Mouse (Mus musculus) liver, embryonic 11.5 days (tissue): ENCODE data around the gene Ctxn2. TPM values are rescaled to one million over a fixed set of nuclear protein-coding genes. Genes with fewer than 3 reads are reported as not detected.

Source experiments
- ATAC-seq: fragments of 200-750 bp; cut with Nextera tagmentation; replicated peaks from 2 replicates; pipeline ENCODE4 v1.8.0; 2017; ENCODE audit warnings: moderate number of reproducible peaks, mild to moderate bottlenecking, moderate TSS enrichment, moderate library complexity; ENCODE audit not compliant: low FRiP score
- DNase-seq: peaks from one replicate; pipeline ENCODE4 v3.0.0-alpha.2; 2017; ENCODE audit warnings: low spot score
- H3K27ac ChIP-seq: fragments of 300-500 bp; sonication (generic); 2 replicates; pipeline ENCODE4 v1.5.1; 2014; ENCODE audit warnings: mild to moderate bottlenecking, low read depth, low read length, control low read depth
- H3K27me3 ChIP-seq: fragments of 300-500 bp; sonication (generic); replicated peaks from 2 replicates; pipeline ENCODE4 v1.6.1; 2014; ENCODE audit warnings: low read length, mixed read lengths; ENCODE audit not compliant: control insufficient read depth, insufficient read depth
- H3K36me3 ChIP-seq: fragments of 300-500 bp; sonication (generic); 2 replicates; pipeline ENCODE4 v1.6.1; 2014; ENCODE audit warnings: mild to moderate bottlenecking, low read length, moderate library complexity, mixed read lengths; ENCODE audit not compliant: control insufficient read depth, insufficient read depth
- H3K4me1 ChIP-seq: fragments of 300-500 bp; sonication (generic); replicated peaks from 2 replicates; pipeline ENCODE4 v1.6.1; 2014; ENCODE audit warnings: low read length, mixed read lengths; ENCODE audit not compliant: control insufficient read depth, insufficient read depth
- H3K4me2 ChIP-seq: fragments of 300-500 bp; sonication (generic); 2 replicates; pipeline ENCODE4 v1.6.1; 2014; ENCODE audit warnings: mild to moderate bottlenecking, control low read depth, moderate library complexity
- H3K4me3 ChIP-seq: fragments of 300-500 bp; sonication (generic); 2 replicates; pipeline ENCODE4 v1.5.1; 2014; ENCODE audit warnings: low read depth, low read length, control low read depth
- H3K9ac ChIP-seq: fragments of 300-500 bp; sonication (generic); 2 replicates; pipeline ENCODE4 v1.6.1; 2014; ENCODE audit warnings: low read depth, low read length, control low read depth
- H3K9me3 ChIP-seq: fragments of 300-500 bp; sonication (generic); 2 replicates; pipeline ENCODE4 v1.6.1; 2016; ENCODE audit warnings: low read length, inconsistent platforms, mixed read lengths; ENCODE audit not compliant: control insufficient read depth
- WGBS: fragments of 180-500 bp; shearing (Covaris S2); extraction: QIAGEN DNeasy Blood & Tissue Kit; methylation state at CpG from one replicate; pipeline ENCODE4 v1.1.7; 2014; 5-methylcytosine and 5-hydroxymethylcytosine counted together
- polyA plus RNA-seq: library from polyadenylated mRNA; unstranded; fragments of >200 nt; fragmentation: Nextera tagmentation; extraction: Ambion mirVana; gene quantifications from 2 replicates; pipeline ENCODE4 v1.2.1, GENCODE M21; 2014

Ctxn2 gene
- polyA plus RNA-seq, 1 experiment from 2014 or later = not detected

GRCm38 (mm10) chr2:125162012-125162470 is 25.5 kb downstream of the Ctxn2 start:
- DNase-seq = no peak
- ATAC-seq = no peak
- no peaks in the 10 kb centered on the region for H3K36me3 ChIP-seq
- no peak overlapping the region for H3K27ac ChIP-seq
- no peak overlapping the region for H3K4me2 ChIP-seq
- H3K9me3 ChIP-seq = no peaks in the 10 kb centered on the region
- H3K27me3 ChIP-seq = no peaks in the 10 kb centered on the region
- no peaks in the 10 kb centered on the region for H3K4me1 ChIP-seq
- 79% methylated on average over 4 of the region's 4 CpGs for WGBS
- H3K9ac ChIP-seq = no peak overlapping the region
- no peak overlapping the region for H3K4me3 ChIP-seq

GRCm38 (mm10) chr2:125178225-125178798 is 41.8 kb downstream of the Ctxn2 start:
- no peaks in the 10 kb centered on the region for H3K9me3 ChIP-seq
- no peak overlapping the region for H3K4me3 ChIP-seq
- 84% methylated on average over 7 of the region's 7 CpGs for WGBS
- H3K4me1 ChIP-seq = no peaks in the 10 kb centered on the region
- DNase-seq = no peak
- H3K27me3 ChIP-seq = no peaks in the 10 kb centered on the region
- ATAC-seq = no peak
- no peak overlapping the region for H3K4me2 ChIP-seq
- no peaks in the 10 kb centered on the region for H3K36me3 ChIP-seq
- H3K27ac ChIP-seq = no peak overlapping the region
- no peak overlapping the region for H3K9ac ChIP-seq

- no peak for DNase-seq
- WGBS = 83% methylated on average over 11 of the region's 11 CpGs
- ATAC-seq = no peak
These were observed 51.4 kb downstream of the Ctxn2 start for GRCm38 (mm10) chr2:125187904-125188303.

GRCm38 (mm10) chr2:125189197-125189596 is 52.7 kb downstream of the Ctxn2 start:
- H3K27me3 ChIP-seq = no peaks in the 10 kb centered on the region
- no peak overlapping the region for H3K4me2 ChIP-seq
- 5% methylated on average over 2 of the region's 2 CpGs for WGBS
- no peak for DNase-seq
- H3K9me3 ChIP-seq = no peaks in the 10 kb centered on the region
- no peak overlapping the region for H3K27ac ChIP-seq
- no peak overlapping the region for H3K9ac ChIP-seq
- no peak overlapping the region for H3K4me3 ChIP-seq
- no peak for ATAC-seq
- H3K4me1 ChIP-seq = no peaks in the 10 kb centered on the region
- no peaks in the 10 kb centered on the region for H3K36me3 ChIP-seq

More at GRCm38 (mm10) chr2:125187904-125188303, 51.4 kb downstream of the Ctxn2 start:
- no peak overlapping the region for H3K27ac ChIP-seq
- no peak overlapping the region for H3K4me3 ChIP-seq
- H3K36me3 ChIP-seq = no peaks in the 10 kb centered on the region
- no peaks in the 10 kb centered on the region for H3K27me3 ChIP-seq
- no peak overlapping the region for H3K9ac ChIP-seq
- H3K4me2 ChIP-seq = no peak overlapping the region
- H3K4me1 ChIP-seq = no peaks in the 10 kb centered on the region
- H3K9me3 ChIP-seq = no peaks in the 10 kb centered on the region

- Histone ChIP-seq H3K4me1 (no peaks in the 10 kb centered on the region), H3K4me3 (no peak overlapping the region), H3K9ac (no peak overlapping the region), H3K9me3 (no peaks in the 10 kb centered on the region), H3K4me2 (no peak overlapping the region), H3K27ac (no peak overlapping the region), H3K36me3 (no peaks in the 10 kb centered on the region), H3K27me3 (no peaks in the 10 kb centered on the region)
- ATAC-seq (no peak), DNase-seq (no peak)
These were observed 56.4 kb downstream of the Ctxn2 start for GRCm38 (mm10) chr2:125192905-125193304.

- no peaks in the 10 kb centered on the region for H3K9me3 ChIP-seq
- no peak for DNase-seq
- H3K4me3 ChIP-seq = no peak overlapping the region
- 72% methylated on average over 7 of the region's 7 CpGs for WGBS
- no peak for ATAC-seq
- H3K36me3 ChIP-seq = no peaks in the 10 kb centered on the region
- no peaks in the 10 kb centered on the region for H3K27me3 ChIP-seq
- H3K4me2 ChIP-seq = no peak overlapping the region
- no peaks in the 10 kb centered on the region for H3K4me1 ChIP-seq
- H3K27ac ChIP-seq = no peak overlapping the region
- no peak overlapping the region for H3K9ac ChIP-seq
These were observed 60.3 kb downstream of the Ctxn2 start for GRCm38 (mm10) chr2:125196771-125197170.

Other genes with a start within 250 kb of the Ctxn2 start
- 17.1 TPM in 2 replicates for gene Slc24a5, start 68.6 kb upstream of the Ctxn2 start, polyA plus RNA-seq
- gene Myef2, start 13.0 kb upstream of the Ctxn2 start, polyA plus RNA-seq = 75.9 and 76.9 TPM in 2 replicates
- gene Slc12a1, start 15.8 kb downstream of the Ctxn2 start, polyA plus RNA-seq = not detected in 2 replicates
- gene Dut, start 110.5 kb downstream of the Ctxn2 start, polyA plus RNA-seq = 334 and 345 TPM in 2 replicates